Mouse (Mus musculus) adrenal gland, postnatal 25 days (tissue): ENCODE results near the gene Slc26a10. TPM values are rescaled to one million over a fixed set of nuclear protein-coding genes. Genes with fewer than 3 reads are reported as not detected.

ENCODE experiments used
- DNase-seq: peaks from one replicate; pipeline ENCODE4 v3.0.0; 2021; ENCODE audit warnings: mixed read lengths
- total RNA-seq: library from RNA; stranded (reverse); gene quantifications from 2 replicates; pipeline ENCODE4 v1.2.3, GENCODE M21; 2021

Gene Slc26a10
- total RNA-seq, 1 experiment from 2014 or later: 3.2 TPM

GRCm38 (mm10) chr10:127127711-127128279, 52.6 kb downstream of the Slc26a10 start:
- no peak for DNase-seq

GRCm38 (mm10) chr10:127126579-127126978, 53.9 kb downstream of the Slc26a10 start:
- no peak for DNase-seq

- DNase-seq: peak; percentile 52
Measured at GRCm38 (mm10) chr10:127125210-127126001, 55.0 kb downstream of the Slc26a10 start.

- DNase-seq: peak; percentile 58
Measured at GRCm38 (mm10) chr10:127123436-127123805, 57.0 kb downstream of the Slc26a10 start.

- no peak for DNase-seq
Measured at GRCm38 (mm10) chr10:127122784-127123435, 57.5 kb downstream of the Slc26a10 start.

- no peak for DNase-seq
Measured at GRCm38 (mm10) chr10:127122018-127122417, 58.4 kb downstream of the Slc26a10 start.

Other genes starting within 250 kb of the Slc26a10 start
- gene Ctdsp2, start 201.9 kb downstream of the Slc26a10 start, total RNA-seq: 125 and 197 TPM in 2 replicates
- gene Avil, start 179.9 kb downstream of the Slc26a10 start, total RNA-seq: 3.7 and 3.9 TPM in 2 replicates
- 50.6 and 66.8 TPM in 2 replicates for gene Tsfm, start 149.8 kb downstream of the Slc26a10 start, total RNA-seq
- gene Mettl1, start 139.2 kb downstream of the Slc26a10 start, total RNA-seq: 17.6 and 23.0 TPM in 2 replicates
- gene Eef1akmt3, start 139.1 kb downstream of the Slc26a10 start, total RNA-seq: 0.49 TPM in 1 of 2 replicates, not detected in the other
- 0.33 TPM in 1 of 2 replicates, not detected in the other for gene Cyp27b1, start 132.4 kb downstream of the Slc26a10 start, total RNA-seq
- gene March9, start 120.5 kb downstream of the Slc26a10 start, total RNA-seq: 8.6 and 10.9 TPM in 2 replicates
- gene Cdk4, start 117.1 kb downstream of the Slc26a10 start, total RNA-seq: 218 and 247 TPM in 2 replicates
- 103 and 108 TPM in 2 replicates for gene Tspan31, start 110.4 kb downstream of the Slc26a10 start, total RNA-seq
- 2.6 and 3.8 TPM in 2 replicates for gene Agap2, start 105.4 kb downstream of the Slc26a10 start, total RNA-seq
- gene Os9, start 59.5 kb downstream of the Slc26a10 start, total RNA-seq: 139 and 150 TPM in 2 replicates
- 6.8 and 8.5 TPM in 2 replicates for gene B4galnt1, start 15.4 kb downstream of the Slc26a10 start, total RNA-seq
- 27.9 and 28.7 TPM in 2 replicates for gene Arhgef25, start 9.4 kb upstream of the Slc26a10 start, total RNA-seq
- gene Dtx3, start 15.1 kb upstream of the Slc26a10 start, total RNA-seq: 89.7 and 96.8 TPM in 2 replicates
- 38.4 and 48.8 TPM in 2 replicates for gene Pip4k2c, start 30.9 kb upstream of the Slc26a10 start, total RNA-seq
- 8.6 and 13.1 TPM in 2 replicates for gene Kif5a, start 82.7 kb upstream of the Slc26a10 start, total RNA-seq
- 159 and 197 TPM in 2 replicates for gene Dctn2, start 85.7 kb upstream of the Slc26a10 start, total RNA-seq
- 73.2 and 73.3 TPM in 2 replicates for gene Mbd6, start 108.4 kb upstream of the Slc26a10 start, total RNA-seq
- gene Mars, start 131.1 kb upstream of the Slc26a10 start, total RNA-seq: 110 and 135 TPM in 2 replicates
- gene Arhgap9, start 141.3 kb upstream of the Slc26a10 start, total RNA-seq: 1.1 and 1.6 TPM in 2 replicates
- 2.6 and 4.8 TPM in 2 replicates for gene Gli1, start 161.3 kb upstream of the Slc26a10 start, total RNA-seq
- not detected in 2 replicates for gene Inhbe, start 173.8 kb upstream of the Slc26a10 start, total RNA-seq
- 0.67 TPM in 1 of 2 replicates, not detected in the other for gene Inhbc, start 189.8 kb upstream of the Slc26a10 start, total RNA-seq
- 122 and 149 TPM in 2 replicates for gene R3hdm2, start 199.7 kb upstream of the Slc26a10 start, total RNA-seq